In the genomic region with DNA sequence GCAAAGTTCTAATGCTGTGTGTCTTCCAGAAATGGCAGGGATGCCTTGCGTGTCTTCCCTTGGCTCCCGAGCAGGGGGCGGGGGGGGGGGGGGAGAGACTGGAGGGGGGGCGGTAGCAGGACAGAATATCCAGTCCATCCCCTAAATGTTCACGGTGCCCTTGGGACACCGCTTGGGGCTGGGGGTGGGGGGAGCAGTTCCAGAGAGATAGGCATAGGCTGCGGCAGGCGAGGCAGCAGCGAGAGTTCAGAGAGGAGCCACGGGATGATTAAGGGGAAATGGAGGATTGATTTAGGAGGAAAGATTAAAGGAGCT, we compare ENCODE assay signal across 8 mouse cellular contexts. TPM values are rescaled to one million over a fixed set of nuclear protein-coding genes. Genes with fewer than 3 reads are reported as not detected.
DNase-seq lines count a peak whose midpoint lies in the region; ATAC-seq lines count a peak whose summit lies in the region.

No protein-coding gene starts in this region.

- H3K36me3 ChIP-seq in kidney, embryonic 16.5 days (ENCODE audit: insufficient read depth, low read length), result no peaks in the 10 kb centered on the region
- H3K36me3 ChIP-seq in embryonic facial prominence, embryonic 14.5 days (ENCODE audit: control insufficient read depth, insufficient read depth, low read length), result no peaks in the 10 kb centered on the region
- H3K36me3 ChIP-seq in limb, embryonic 10.5 days, result no peaks in the 10 kb centered on the region
- H3K36me3 ChIP-seq in neural tube, embryonic 12.5 days, result no peaks in the 10 kb centered on the region

- H3K27ac ChIP-seq in kidney, embryonic 16.5 days (ENCODE audit: low read length), result peak overlapping the region; percentile 96
- H3K27ac ChIP-seq in embryonic facial prominence, embryonic 14.5 days (replicated peaks; ENCODE audit: low read depth, low read length), result no peak overlapping the region
- H3K27ac ChIP-seq in limb, embryonic 10.5 days, result peak overlapping the region; percentile 62; the same call in 1 of the 2 replicates
- peak overlapping the region; percentile 79 for H3K27ac ChIP-seq in neural tube, embryonic 12.5 days

- peaks cover 55% of the 10 kb centered on the region for H3K4me1 ChIP-seq in kidney, embryonic 16.5 days (ENCODE audit: insufficient read depth, low read length)
- H3K4me1 ChIP-seq in embryonic facial prominence, embryonic 14.5 days (ENCODE audit: control insufficient read depth, insufficient read depth, low read length), result peaks cover 16% of the 10 kb centered on the region
- H3K4me1 ChIP-seq in limb, embryonic 10.5 days, result peaks cover 73% of the 10 kb centered on the region
- H3K4me1 ChIP-seq in neural tube, embryonic 12.5 days, result peaks cover 67% of the 10 kb centered on the region

- H3K9me3 ChIP-seq in kidney, embryonic 16.5 days (ENCODE audit: low read length), result no peaks in the 10 kb centered on the region
- no peaks in the 10 kb centered on the region for H3K9me3 ChIP-seq in embryonic facial prominence, embryonic 14.5 days (ENCODE audit: control insufficient read depth, low read length)
- no peaks in the 10 kb centered on the region for H3K9me3 ChIP-seq in limb, embryonic 10.5 days (replicated peaks)
- H3K9me3 ChIP-seq in neural tube, embryonic 12.5 days, result no peaks in the 10 kb centered on the region

- intact Hi-C loops in left cerebral cortex, postnatal 4 days (cut with DNase I), result no loop called here

- H3K4me2 ChIP-seq in kidney, embryonic 16.5 days (replicated peaks; ENCODE audit: low read depth, low read length), result peak overlapping the region; percentile 60
- peak overlapping the region; percentile 50 for H3K4me2 ChIP-seq in embryonic facial prominence, embryonic 14.5 days (ENCODE audit: low read depth, low read length)
- H3K4me2 ChIP-seq in neural tube, embryonic 12.5 days (replicated peaks), result peak overlapping the region; percentile 63

- peak overlapping the region; percentile 44; the same call in 1 of the 2 replicates for H3K4me3 ChIP-seq in kidney, embryonic 16.5 days (ENCODE audit: low read length)
- no peak overlapping the region for H3K4me3 ChIP-seq in embryonic facial prominence, embryonic 14.5 days (ENCODE audit: low read depth, low read length)
- peak overlapping the region; percentile 45 for H3K4me3 ChIP-seq in limb, embryonic 10.5 days
- no peak overlapping the region for H3K4me3 ChIP-seq in neural tube, embryonic 12.5 days

- no peak for DNase-seq in kidney, postnatal 4 days
- no peak for DNase-seq in embryonic facial prominence, embryonic 14.5 days (ENCODE audit: low spot score)
- DNase-seq in limb, embryonic 10.5 days (ENCODE audit: low spot score), result no peak
- DNase-seq in cerebellum, adult 11-12 months, result no peak
- no peak for DNase-seq in left cerebral cortex, postnatal 4 days

- peak; percentile 35 for ATAC-seq in kidney, embryonic 16.5 days (ENCODE audit: low FRiP score, low TSS enrichment)
- no peak for ATAC-seq in embryonic facial prominence, embryonic 14.5 days (ENCODE audit: low read depth)
- ATAC-seq in neural tube, embryonic 12.5 days (ENCODE audit: low FRiP score, low read depth), result peak; percentile 26
- no peak for ATAC-seq in frontal cortex, adult (ENCODE audit: low TSS enrichment)

- peak overlapping the region; percentile 70 for H3K9ac ChIP-seq in kidney, embryonic 16.5 days (replicated peaks; ENCODE audit: low read length)
- no peak overlapping the region for H3K9ac ChIP-seq in embryonic facial prominence, embryonic 14.5 days (ENCODE audit: low read depth, low read length)
- H3K9ac ChIP-seq in neural tube, embryonic 12.5 days, result 0 out of 2 replicates have a peak overlapping the region, but pooled peaks have one; percentile 13

- 0 out of 2 replicates have a peak, but pooled peaks cover 6% of the 10 kb centered on the region for H3K27me3 ChIP-seq in kidney, embryonic 16.5 days (ENCODE audit: insufficient read depth, low read length)
- H3K27me3 ChIP-seq in embryonic facial prominence, embryonic 14.5 days (replicated peaks; ENCODE audit: control insufficient read depth, insufficient read depth, low read length), result peaks cover 33% of the 10 kb centered on the region
- H3K27me3 ChIP-seq in limb, embryonic 10.5 days (ENCODE audit: low read depth, poor library complexity, severe bottlenecking), result peaks cover 95% of the 10 kb centered on the region
- peaks cover 9% of the 10 kb centered on the region for H3K27me3 ChIP-seq in neural tube, embryonic 12.5 days (replicated peaks)

- 2% methylated on average over 8 of the region's 10 CpGs for WGBS in kidney, embryonic 16.5 days
- 4% methylated on average over 7 of the region's 10 CpGs for WGBS in embryonic facial prominence, embryonic 14.5 days
- under 1% methylated on average over 9 of the region's 10 CpGs for WGBS in limb, embryonic 10.5 days
- 1% methylated on average over 6 of the region's 10 CpGs for WGBS in neural tube, embryonic 12.5 days

RNA-seq across cellular contexts. Expression of a gene that starts 7.4 kb away (rescaled TPM):
- polyA plus RNA-seq in kidney, embryonic 16.5 days (2015; fragmentation: Nextera tagmentation; extraction: Ambion mirVana), result 1.00 and 1.5 TPM in 2 replicates
- polyA plus RNA-seq in embryonic facial prominence, embryonic 14.5 days (2014; fragmentation: Nextera tagmentation; extraction: Ambion mirVana), result 0.16 and 0.18 TPM in 2 replicates
- polyA plus RNA-seq in limb, embryonic 10.5 days (2016; fragmentation: Nextera tagmentation; extraction: Ambion mirVana), result 0.31 and 0.59 TPM in 2 replicates
- 22.1 and 24.3 TPM in 2 replicates for polyA plus RNA-seq in neural tube, embryonic 12.5 days (2016; fragmentation: Nextera tagmentation; extraction: Ambion mirVana)
- 10 to 100 TPM in 1 of 2 experiments, 1 to 10 TPM in 1; 8.6 to 10.2 TPM for total RNA-seq in left cerebral cortex, postnatal 4 days (2021)

RNA-seq across cellular contexts. Expression of a gene that starts 21.4 kb away (rescaled TPM):
- 37.9 and 38.6 TPM in 2 replicates for polyA plus RNA-seq in kidney, embryonic 16.5 days (2015; fragmentation: Nextera tagmentation; extraction: Ambion mirVana)
- polyA plus RNA-seq in embryonic facial prominence, embryonic 14.5 days (2014; fragmentation: Nextera tagmentation; extraction: Ambion mirVana), result 65.1 and 66.0 TPM in 2 replicates
- polyA plus RNA-seq in limb, embryonic 10.5 days (2016; fragmentation: Nextera tagmentation; extraction: Ambion mirVana), result 23.7 and 28.8 TPM in 2 replicates
- polyA plus RNA-seq in neural tube, embryonic 12.5 days (2016; fragmentation: Nextera tagmentation; extraction: Ambion mirVana), result 43.6 and 43.7 TPM in 2 replicates
- 10 to 100 TPM; 61.3 to 67.7 TPM for total RNA-seq in left cerebral cortex, postnatal 4 days (2021)

RNA-seq across cellular contexts. Expression of a gene that starts 21.7 kb away (rescaled TPM):
- polyA plus RNA-seq in kidney, embryonic 16.5 days (2015; fragmentation: Nextera tagmentation; extraction: Ambion mirVana), result 0.77 and 0.99 TPM in 2 replicates
- polyA plus RNA-seq in embryonic facial prominence, embryonic 14.5 days (2014; fragmentation: Nextera tagmentation; extraction: Ambion mirVana), result 1.3 and 1.6 TPM in 2 replicates
- 0.35 and 0.69 TPM in 2 replicates for polyA plus RNA-seq in limb, embryonic 10.5 days (2016; fragmentation: Nextera tagmentation; extraction: Ambion mirVana)
- polyA plus RNA-seq in neural tube, embryonic 12.5 days (2016; fragmentation: Nextera tagmentation; extraction: Ambion mirVana), result 28.9 and 30.4 TPM in 2 replicates
- total RNA-seq in left cerebral cortex, postnatal 4 days (2021), result 10 to 100 TPM; 41.8 to 43.5 TPM

RNA-seq across cellular contexts. Expression of a gene that starts 21.9 kb away (rescaled TPM):
- 91.4 and 91.6 TPM in 2 replicates for polyA plus RNA-seq in kidney, embryonic 16.5 days (2015; fragmentation: Nextera tagmentation; extraction: Ambion mirVana)
- 74.2 and 82.9 TPM in 2 replicates for polyA plus RNA-seq in embryonic facial prominence, embryonic 14.5 days (2014; fragmentation: Nextera tagmentation; extraction: Ambion mirVana)
- 50.4 and 61.7 TPM in 2 replicates for polyA plus RNA-seq in limb, embryonic 10.5 days (2016; fragmentation: Nextera tagmentation; extraction: Ambion mirVana)
- polyA plus RNA-seq in neural tube, embryonic 12.5 days (2016; fragmentation: Nextera tagmentation; extraction: Ambion mirVana), result 69.9 and 83.5 TPM in 2 replicates
- total RNA-seq in left cerebral cortex, postnatal 4 days (2021), result 10 to 100 TPM; 47.9 to 60.5 TPM

RNA-seq across cellular contexts. Expression of a gene that starts 48.6 kb away (rescaled TPM):
- 55.7 and 60.9 TPM in 2 replicates for polyA plus RNA-seq in kidney, embryonic 16.5 days (2015; fragmentation: Nextera tagmentation; extraction: Ambion mirVana)
- polyA plus RNA-seq in embryonic facial prominence, embryonic 14.5 days (2014; fragmentation: Nextera tagmentation; extraction: Ambion mirVana), result 98.7 and 102 TPM in 2 replicates
- polyA plus RNA-seq in limb, embryonic 10.5 days (2016; fragmentation: Nextera tagmentation; extraction: Ambion mirVana), result 68.0 and 75.5 TPM in 2 replicates
- polyA plus RNA-seq in neural tube, embryonic 12.5 days (2016; fragmentation: Nextera tagmentation; extraction: Ambion mirVana), result 49.0 and 50.6 TPM in 2 replicates
- total RNA-seq in left cerebral cortex, postnatal 4 days (2021), result 10 to 100 TPM; 39.3 to 46.6 TPM

Comparison
In these comparisons a context has a peak if more than half of its experiments do, and no peak if none do; other contexts are left out.
1. ATAC-seq: peak in kidney, embryonic 16.5 days (single experiment) and neural tube, embryonic 12.5 days (single experiment); none in embryonic facial prominence, embryonic 14.5 days (single experiment) and frontal cortex, adult (single experiment).
2. H3K4me3 ChIP-seq: peak in kidney, embryonic 16.5 days (single experiment) and limb, embryonic 10.5 days (single experiment); none in embryonic facial prominence, embryonic 14.5 days (single experiment) and neural tube, embryonic 12.5 days (single experiment).
3. RNA of a gene that starts 21.7 kb away (polyA plus RNA-seq): 28.9 to 30.4 TPM in neural tube, embryonic 12.5 days; 1.3 to 1.6 TPM in embryonic facial prominence, embryonic 14.5 days, 0.77 to 0.99 TPM in kidney, embryonic 16.5 days and 0.35 to 0.69 TPM in limb, embryonic 10.5 days; every median in the first group is over 10 times any median in the second.
4. Peak in every context shown above with its lines, with median percentiles within 50 percentile points of each other: H3K4me2 ChIP-seq.